Mouse (Mus musculus): ENCODE measurements at regions not wholly inside any gene's neighbourhood (a gene's known extent, or its start where the extent isn't known, plus 50 kb on each side); places are given as distances from the start of the nearest gene placed in this dataset.
A peak's percentile ranks its signal among the peaks of the same experiment; 100 is the strongest.

DNA sequence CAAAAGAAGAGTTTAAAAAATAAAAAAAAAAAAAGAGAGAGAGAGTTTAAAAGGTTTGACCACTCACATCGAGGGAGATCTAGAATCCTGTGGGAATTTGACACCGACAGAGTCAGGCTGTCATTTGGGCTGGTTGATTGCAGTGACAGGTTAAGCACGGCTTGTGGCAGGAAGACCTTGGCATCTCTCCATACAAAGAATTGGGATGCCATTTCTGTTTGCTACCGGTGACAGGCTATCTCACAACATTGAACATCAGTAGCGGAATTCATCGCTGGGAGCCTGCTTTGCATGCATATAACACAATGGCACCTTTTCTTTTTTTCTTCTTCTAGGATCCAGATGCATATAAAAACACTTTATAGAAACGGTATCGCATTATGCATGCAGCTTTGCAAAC, 53.7 kb upstream of the Gm26657 start:
- 60% methylated on average over 8 of the region's 8 CpGs for WGBS
- no peak overlapping the region for H3K27ac ChIP-seq (replicated peaks; ENCODE audit: low read depth, low read length)
- no peaks in the 10 kb centered on the region for H3K36me3 ChIP-seq (ENCODE audit: control insufficient read depth, insufficient read depth, low read length)
- H3K4me3 ChIP-seq (ENCODE audit: low read depth, low read length), result no peak overlapping the region
- no peak overlapping the region for H3K4me2 ChIP-seq (ENCODE audit: low read depth, low read length)
- H3K9ac ChIP-seq (ENCODE audit: low read depth, low read length), result no peak overlapping the region
- no peaks in the 10 kb centered on the region; the same call in 1 of the 2 replicates for H3K4me1 ChIP-seq (ENCODE audit: control insufficient read depth, insufficient read depth, low read length)
- no peaks in the 10 kb centered on the region for H3K27me3 ChIP-seq (replicated peaks; ENCODE audit: control insufficient read depth, insufficient read depth, low read length)
- ATAC-seq (ENCODE audit: low read depth) (no peak), DNase-seq (ENCODE audit: low spot score) (no peak)
- no peaks in the 10 kb centered on the region for H3K9me3 ChIP-seq (ENCODE audit: control insufficient read depth, low read length)

DNA sequence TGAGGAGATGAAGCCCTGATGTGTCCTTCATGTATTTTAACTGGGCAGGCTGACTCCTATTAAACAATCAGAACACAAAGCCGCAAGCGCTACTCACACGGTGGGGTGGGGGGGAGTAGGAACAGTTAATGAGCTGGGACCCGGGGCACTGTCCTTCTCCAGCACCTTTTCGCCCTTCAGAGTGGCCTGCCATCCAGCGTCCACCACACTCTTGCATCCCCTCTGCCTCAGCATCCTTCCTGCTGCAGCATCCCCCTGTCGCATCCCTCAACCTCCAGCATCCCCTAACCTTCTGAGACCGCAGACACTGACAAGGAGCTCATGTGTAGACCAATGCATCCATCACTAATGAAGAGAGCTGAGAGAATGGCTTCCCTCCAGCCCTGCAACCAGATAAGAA, 54.2 kb upstream of the Gm26657 start:
- no peak overlapping the region for H3K9ac ChIP-seq (ENCODE audit: low read depth, low read length)
- no peaks in the 10 kb centered on the region for H3K9me3 ChIP-seq (ENCODE audit: control insufficient read depth, low read length)
- H3K4me3 ChIP-seq (ENCODE audit: low read depth, low read length), result no peak overlapping the region
- peak overlapping the region; percentile 19 for H3K4me2 ChIP-seq (ENCODE audit: low read depth, low read length)
- H3K36me3 ChIP-seq (ENCODE audit: control insufficient read depth, insufficient read depth, low read length), result no peaks in the 10 kb centered on the region
- H3K4me1 ChIP-seq (ENCODE audit: control insufficient read depth, insufficient read depth, low read length), result no peaks in the 10 kb centered on the region; the same call in 1 of the 2 replicates
- WGBS, result 54% methylated on average over 8 of the region's 8 CpGs
- ATAC-seq (ENCODE audit: low read depth), result no peak
- H3K27me3 ChIP-seq (replicated peaks; ENCODE audit: control insufficient read depth, insufficient read depth, low read length), result no peaks in the 10 kb centered on the region
- no peak overlapping the region for H3K27ac ChIP-seq (replicated peaks; ENCODE audit: low read depth, low read length)
- no peak for DNase-seq (ENCODE audit: low spot score)

DNA sequence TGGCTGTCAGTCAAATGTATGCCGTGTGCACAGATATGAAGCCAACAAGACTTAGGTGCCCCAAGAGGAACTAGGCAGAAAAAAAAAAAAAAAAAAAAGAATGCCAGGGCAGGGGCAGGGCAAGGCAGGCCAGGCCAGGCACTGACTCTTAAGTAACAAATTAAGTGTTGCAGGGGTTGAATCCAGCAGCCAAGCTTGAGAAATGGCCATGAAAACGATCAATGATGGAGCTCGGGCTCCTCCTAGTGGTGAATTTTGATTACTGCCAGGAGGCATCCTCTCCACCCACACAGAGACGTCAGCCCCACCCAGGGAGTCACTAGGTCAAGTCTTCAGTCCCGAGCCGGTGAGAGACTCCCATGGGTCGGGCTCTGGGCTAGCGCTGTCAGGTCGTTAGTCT, 54.7 kb upstream of the Gm26657 start:
- Histone ChIP-seq H3K4me2 (ENCODE audit: low read depth, low read length) (peak overlapping the region; percentile 19), H3K27ac (replicated peaks; ENCODE audit: low read depth, low read length) (no peak overlapping the region), H3K36me3 (ENCODE audit: control insufficient read depth, insufficient read depth, low read length) (no peaks in the 10 kb centered on the region), H3K4me1 (ENCODE audit: control insufficient read depth, insufficient read depth, low read length) (no peaks in the 10 kb centered on the region; the same call in 1 of the 2 replicates), H3K9me3 (ENCODE audit: control insufficient read depth, low read length) (no peaks in the 10 kb centered on the region), H3K9ac (ENCODE audit: low read depth, low read length) (no peak overlapping the region), H3K27me3 (replicated peaks; ENCODE audit: control insufficient read depth, insufficient read depth, low read length) (no peaks in the 10 kb centered on the region), H3K4me3 (ENCODE audit: low read depth, low read length) (no peak overlapping the region)
- peak; percentile 90 for DNase-seq (ENCODE audit: low spot score)
- WGBS, result 4% methylated on average over 9 of the region's 9 CpGs
- peak; percentile 85 for ATAC-seq (ENCODE audit: low read depth)

DNA sequence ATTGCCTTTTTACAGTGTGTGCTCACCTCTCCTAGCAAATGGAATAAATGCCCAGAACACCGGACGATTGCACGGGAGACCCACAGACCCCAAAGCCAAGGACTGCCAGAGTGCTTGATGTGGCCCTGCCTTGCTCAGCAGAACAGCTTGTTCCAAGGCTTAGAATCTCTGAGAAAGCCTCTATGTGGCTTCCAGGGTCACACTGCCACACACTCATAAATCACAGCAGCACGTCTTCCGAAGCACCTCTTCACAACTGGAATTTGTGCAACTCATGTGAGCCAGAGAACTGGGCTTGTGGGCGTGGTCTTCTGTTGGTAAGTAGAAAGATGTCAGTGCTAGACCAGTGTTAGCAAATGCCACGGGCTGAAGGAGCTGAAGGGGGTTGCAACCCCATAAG, 55.8 kb upstream of the Gm26657 start:
- Histone ChIP-seq H3K9ac (ENCODE audit: low read depth, low read length) (no peak overlapping the region), H3K27me3 (replicated peaks; ENCODE audit: control insufficient read depth, insufficient read depth, low read length) (no peaks in the 10 kb centered on the region), H3K27ac (replicated peaks; ENCODE audit: low read depth, low read length) (no peak overlapping the region), H3K4me2 (ENCODE audit: low read depth, low read length) (no peak overlapping the region), H3K36me3 (ENCODE audit: control insufficient read depth, insufficient read depth, low read length) (no peaks in the 10 kb centered on the region), H3K9me3 (ENCODE audit: control insufficient read depth, low read length) (no peaks in the 10 kb centered on the region), H3K4me1 (ENCODE audit: control insufficient read depth, insufficient read depth, low read length) (no peaks in the 10 kb centered on the region; the same call in 1 of the 2 replicates), H3K4me3 (ENCODE audit: low read depth, low read length) (no peak overlapping the region)
- WGBS, result 83% methylated on average over 7 of the region's 7 CpGs
- DNase-seq (ENCODE audit: low spot score) (no peak), ATAC-seq (ENCODE audit: low read depth) (no peak)

DNA sequence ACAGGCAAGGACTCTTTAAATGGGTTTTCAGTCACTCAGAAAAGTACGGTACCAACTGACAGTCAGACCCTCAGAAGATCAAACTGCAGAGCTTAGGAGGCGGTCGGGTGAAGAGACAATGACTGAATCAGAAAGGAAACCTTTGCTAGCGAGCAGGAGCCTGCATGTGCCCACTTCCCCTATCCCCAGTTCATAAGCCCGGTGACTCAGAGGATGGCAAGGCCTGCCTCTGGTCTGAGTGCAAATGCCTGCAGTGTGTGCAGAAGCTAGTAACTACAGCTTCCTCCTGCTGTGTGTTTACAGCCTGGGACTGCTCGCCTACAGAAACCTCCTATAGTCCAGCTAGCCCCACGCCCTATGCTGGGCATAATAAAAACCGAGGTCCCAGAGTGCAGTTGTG, 58.7 kb upstream of the Gm26657 start:
- H3K9me3 ChIP-seq (ENCODE audit: control insufficient read depth, low read length), result no peaks in the 10 kb centered on the region
- DNase-seq (ENCODE audit: low spot score) (no peak), ATAC-seq (ENCODE audit: low read depth) (no peak)
- H3K4me2 ChIP-seq (ENCODE audit: low read depth, low read length), result no peak overlapping the region
- no peak overlapping the region for H3K9ac ChIP-seq (ENCODE audit: low read depth, low read length)
- 64% methylated on average over 8 of the region's 8 CpGs for WGBS
- no peaks in the 10 kb centered on the region for H3K36me3 ChIP-seq (ENCODE audit: control insufficient read depth, insufficient read depth, low read length)
- no peaks in the 10 kb centered on the region for H3K27me3 ChIP-seq (replicated peaks; ENCODE audit: control insufficient read depth, insufficient read depth, low read length)
- H3K4me1 ChIP-seq (ENCODE audit: control insufficient read depth, insufficient read depth, low read length), result no peaks in the 10 kb centered on the region; the same call in 1 of the 2 replicates
- no peak overlapping the region for H3K4me3 ChIP-seq (ENCODE audit: low read depth, low read length)
- no peak overlapping the region for H3K27ac ChIP-seq (replicated peaks; ENCODE audit: low read depth, low read length)

DNA sequence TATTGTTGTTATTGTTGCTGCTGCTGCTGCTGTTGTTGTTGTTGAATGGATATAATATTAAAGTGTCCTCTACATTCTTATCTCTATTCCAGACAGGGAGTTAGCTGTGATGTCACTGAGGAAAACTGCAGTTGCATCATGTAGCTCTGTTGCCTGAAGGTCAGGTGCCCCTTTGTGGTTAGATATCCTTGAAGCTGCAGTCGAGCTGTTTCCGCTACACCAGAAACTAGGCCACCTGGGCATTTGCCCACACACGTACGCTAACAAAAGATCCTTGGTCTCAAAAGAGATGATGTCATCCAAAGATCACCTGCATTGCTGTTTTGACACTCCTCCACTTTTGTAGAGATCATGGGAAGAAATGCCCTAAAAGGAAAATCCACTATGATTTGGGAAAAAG, 66.0 kb upstream of the Gm26657 start:
- H3K27me3 ChIP-seq (replicated peaks; ENCODE audit: control insufficient read depth, insufficient read depth, low read length), result no peaks in the 10 kb centered on the region
- 74% methylated on average over 4 of the region's 4 CpGs for WGBS
- H3K36me3 ChIP-seq (ENCODE audit: control insufficient read depth, insufficient read depth, low read length), result no peaks in the 10 kb centered on the region
- no peak overlapping the region for H3K4me2 ChIP-seq (ENCODE audit: low read depth, low read length)
- no peak overlapping the region for H3K9ac ChIP-seq (ENCODE audit: low read depth, low read length)
- H3K4me1 ChIP-seq (ENCODE audit: control insufficient read depth, insufficient read depth, low read length), result no peaks in the 10 kb centered on the region
- DNase-seq (ENCODE audit: low spot score) (no peak), ATAC-seq (ENCODE audit: low read depth) (no peak)
- no peaks in the 10 kb centered on the region for H3K9me3 ChIP-seq (ENCODE audit: control insufficient read depth, low read length)
- no peak overlapping the region for H3K27ac ChIP-seq (replicated peaks; ENCODE audit: low read depth, low read length)
- H3K4me3 ChIP-seq (ENCODE audit: low read depth, low read length), result no peak overlapping the region

DNA sequence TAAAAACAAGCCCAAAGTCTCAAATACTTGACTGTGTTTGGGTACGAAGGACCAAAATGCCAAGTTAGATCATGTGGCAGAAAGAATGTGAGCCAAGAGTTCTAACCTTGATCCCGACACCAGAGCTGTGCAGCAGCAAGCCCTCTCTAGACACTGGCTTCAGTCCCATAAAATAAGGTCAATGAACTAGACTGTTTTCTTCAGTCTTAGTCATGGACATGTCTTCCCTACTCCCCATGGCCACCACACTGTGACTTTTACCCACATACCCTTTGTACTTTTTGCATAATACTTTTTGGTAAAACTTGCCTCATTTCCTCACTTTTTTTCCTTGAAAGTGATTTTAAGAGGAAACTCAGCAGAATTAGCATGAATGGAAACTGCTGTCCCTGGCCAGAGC, 74.9 kb upstream of the Gm26657 start:
- Histone ChIP-seq H3K36me3 (ENCODE audit: control insufficient read depth, insufficient read depth, low read length) (no peaks in the 10 kb centered on the region), H3K4me2 (ENCODE audit: low read depth, low read length) (no peak overlapping the region), H3K9ac (ENCODE audit: low read depth, low read length) (no peak overlapping the region), H3K9me3 (ENCODE audit: control insufficient read depth, low read length) (no peaks in the 10 kb centered on the region), H3K4me3 (ENCODE audit: low read depth, low read length) (no peak overlapping the region), H3K4me1 (ENCODE audit: control insufficient read depth, insufficient read depth, low read length) (no peaks in the 10 kb centered on the region), H3K27ac (replicated peaks; ENCODE audit: low read depth, low read length) (no peak overlapping the region), H3K27me3 (replicated peaks; ENCODE audit: control insufficient read depth, insufficient read depth, low read length) (no peaks in the 10 kb centered on the region)
- DNase-seq (ENCODE audit: low spot score) (no peak), ATAC-seq (ENCODE audit: low read depth) (no peak)
- WGBS, result 61% methylated on average over 2 of the region's 2 CpGs

DNA sequence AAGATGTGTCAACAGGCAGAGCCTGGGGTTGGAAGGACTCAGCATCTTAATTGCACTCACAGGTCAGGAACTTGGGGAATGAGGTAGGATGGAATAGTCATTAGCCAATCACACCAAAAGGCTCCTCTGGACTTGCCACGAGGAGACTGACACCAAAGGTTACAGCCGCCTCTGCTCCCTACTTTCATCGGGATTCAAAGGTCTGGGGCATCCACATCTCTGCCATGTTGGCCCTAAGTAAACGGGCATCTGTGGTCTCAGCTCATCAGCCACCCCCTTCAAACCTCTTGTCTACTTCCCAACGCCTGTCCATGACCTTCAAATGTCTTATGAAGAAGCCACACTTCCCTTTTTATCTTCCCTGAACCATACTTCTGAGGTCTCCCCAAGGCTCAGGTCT, 78.1 kb upstream of the Gm26657 start:
- H3K36me3 ChIP-seq (ENCODE audit: control insufficient read depth, insufficient read depth, low read length), result no peaks in the 10 kb centered on the region
- H3K9ac ChIP-seq (ENCODE audit: low read depth, low read length), result no peak overlapping the region
- 0 out of 2 replicates have a peak, but pooled peaks cover 6% of the 10 kb centered on the region for H3K4me1 ChIP-seq (ENCODE audit: control insufficient read depth, insufficient read depth, low read length)
- DNase-seq (ENCODE audit: low spot score) (no peak), ATAC-seq (ENCODE audit: low read depth) (no peak)
- no peak overlapping the region for H3K4me3 ChIP-seq (ENCODE audit: low read depth, low read length)
- H3K4me2 ChIP-seq (ENCODE audit: low read depth, low read length), result no peak overlapping the region
- no peaks in the 10 kb centered on the region for H3K9me3 ChIP-seq (ENCODE audit: control insufficient read depth, low read length)
- H3K27ac ChIP-seq (replicated peaks; ENCODE audit: low read depth, low read length), result no peak overlapping the region
- WGBS, result 75% methylated on average over 5 of the region's 5 CpGs
- no peaks in the 10 kb centered on the region for H3K27me3 ChIP-seq (replicated peaks; ENCODE audit: control insufficient read depth, insufficient read depth, low read length)

DNA sequence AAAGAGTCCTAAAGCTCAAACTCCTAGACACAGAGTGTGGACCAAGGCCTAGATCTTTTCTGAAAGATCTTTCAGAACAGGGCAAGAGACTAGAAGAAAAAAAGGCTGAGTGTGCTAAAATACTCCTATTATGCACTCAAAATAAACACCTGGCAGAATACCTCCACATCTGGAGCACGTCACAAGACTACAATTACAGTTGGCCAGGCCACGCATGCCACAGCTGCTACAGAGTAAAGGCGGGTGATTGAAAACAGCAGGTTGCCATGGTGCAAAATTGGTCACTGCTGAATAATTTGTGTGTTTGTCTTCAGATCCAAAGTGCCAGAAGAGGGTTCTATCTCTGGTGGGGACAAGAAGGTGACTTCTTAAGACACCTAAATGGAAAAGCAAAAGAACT, 82.8 kb upstream of the Gm26657 start:
- Histone ChIP-seq H3K27me3 (replicated peaks; ENCODE audit: control insufficient read depth, insufficient read depth, low read length) (no peaks in the 10 kb centered on the region), H3K27ac (replicated peaks; ENCODE audit: low read depth, low read length) (no peak overlapping the region), H3K9me3 (ENCODE audit: control insufficient read depth, low read length) (no peaks in the 10 kb centered on the region), H3K36me3 (ENCODE audit: control insufficient read depth, insufficient read depth, low read length) (no peaks in the 10 kb centered on the region), H3K4me3 (ENCODE audit: low read depth, low read length) (no peak overlapping the region), H3K4me1 (ENCODE audit: control insufficient read depth, insufficient read depth, low read length) (peaks cover 12% of the 10 kb centered on the region; the same call in 1 of the 2 replicates), H3K4me2 (ENCODE audit: low read depth, low read length) (no peak overlapping the region), H3K9ac (ENCODE audit: low read depth, low read length) (no peak overlapping the region)
- ATAC-seq (ENCODE audit: low read depth) (peak; percentile 62; the same call in 1 of the 2 replicates), DNase-seq (ENCODE audit: low spot score) (peak; percentile 81)
- 26% methylated on average over 3 of the region's 3 CpGs for WGBS
